Mouse (Mus musculus) spleen, adult 2 months (tissue): Measurements from ENCODE around the gene Kxd1.

Experiments used
- CTCF ChIP-seq: fragments of 200-500 bp; IDR thresholded peaks from 2 replicates; pipeline ENCODE4 v1.5.1; 2011; ENCODE audit warnings: mild to moderate bottlenecking, inconsistent platforms; ENCODE audit not compliant: insufficient read depth, insufficient read length, insufficient replicate concordance; ENCODE audit errors: extremely low read depth
- POLR2A ChIP-seq: fragments of 200-500 bp; IDR thresholded peaks from 2 replicates; pipeline ENCODE4 v1.6.1; 2011; ENCODE audit warnings: low read depth, low read length, inconsistent platforms

GRCm38 (mm10) chr8:70562802-70563201, 35.0 kb upstream of the Kxd1 start:
- TF ChIP-seq CTCF, result no peak
- no peak for TF ChIP-seq POLR2A
